Mouse (Mus musculus): ENCODE results near the gene Mitd1. TPM values are rescaled to one million over a fixed set of nuclear protein-coding genes. Genes with fewer than 3 reads are reported as not detected.

Gene Mitd1
- polyA plus RNA-seq, 2 experiments from 2014 or later = 95.3 to 98.6 TPM

GRCm38 (mm10) chr1:37867684-37868322, 22.4 kb downstream of the Mitd1 start:
- no peak for ATAC-seq

- ATAC-seq = no peak
Measured at GRCm38 (mm10) chr1:37867056-37867455, 23.2 kb downstream of the Mitd1 start.

GRCm38 (mm10) chr1:37866286-37866685, 23.9 kb downstream of the Mitd1 start, which contains the start of gene Tsga10:
Gene Tsga10, minus strand, starts transcription at chr1:37866429.
- ATAC-seq = no peak

- no peak for ATAC-seq
Measured at GRCm38 (mm10) chr1:37865401-37866215, 24.6 kb downstream of the Mitd1 start.

- ATAC-seq = peak; percentile 91
Measured at GRCm38 (mm10) chr1:37864511-37865400, 25.5 kb downstream of the Mitd1 start.

DNA sequence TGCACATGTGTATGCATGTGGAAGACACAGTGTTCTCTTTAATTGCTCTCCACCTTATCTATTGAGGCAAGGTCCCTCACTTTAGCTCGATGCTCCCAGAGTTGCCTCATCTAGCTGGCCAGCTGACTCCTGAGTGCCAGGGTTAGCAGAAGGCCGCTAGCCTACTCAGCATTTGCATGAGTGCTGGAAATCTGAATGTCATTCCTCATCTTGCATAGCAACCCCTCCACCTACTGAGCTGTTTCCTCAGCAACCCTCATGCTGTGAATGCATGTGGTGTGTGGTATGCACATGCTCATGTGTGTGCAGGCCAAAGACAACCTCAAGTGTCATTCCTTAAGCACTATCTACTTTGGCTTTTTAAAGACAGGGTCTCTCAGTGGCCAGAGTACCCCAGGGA, 39.5 kb downstream of the Mitd1 start:
- ATAC-seq = no peak

- ATAC-seq = no peak
Measured at GRCm38 (mm10) chr1:37846878-37847277, 43.3 kb downstream of the Mitd1 start.

DNA sequence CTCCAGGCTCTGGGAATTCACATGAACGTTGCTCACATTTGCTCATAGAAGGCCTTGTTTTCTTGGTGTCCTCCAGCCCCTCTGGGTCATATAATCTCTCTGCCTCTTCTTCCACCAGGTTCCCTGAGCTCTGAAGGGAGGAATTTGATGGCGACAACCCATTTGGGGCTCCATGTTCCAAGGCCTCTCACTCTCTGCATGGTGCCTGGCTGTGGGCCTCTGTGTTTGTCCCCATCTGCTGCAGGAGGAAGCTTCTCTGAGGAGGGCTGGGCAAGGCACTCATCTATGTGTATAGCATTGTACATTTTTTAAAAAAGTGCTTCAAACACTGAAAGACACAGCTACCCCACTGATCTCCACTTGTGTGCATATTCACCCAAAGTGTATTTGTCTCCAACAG, 58.5 kb downstream of the Mitd1 start:
- ATAC-seq = no peak

Other genes starting within 250 kb of the Mitd1 start
- under 1 TPM; 0.55 to 0.78 TPM for gene 2010300C02Rik, start 170.3 kb downstream of the Mitd1 start, polyA plus RNA-seq (2017; shearing (Covaris generic))
- 1 to 10 TPM in 1 of 2 experiments, under 1 TPM in 1; 0.99 to 1.5 TPM for gene Tsga10, start 24.0 kb downstream of the Mitd1 start, polyA plus RNA-seq (2017; shearing (Covaris generic))
- 1 to 10 TPM; 5.6 to 9.3 TPM for gene Lipt1, start 18.7 kb downstream of the Mitd1 start, polyA plus RNA-seq (2017; shearing (Covaris generic))
- 100 to 1,000 TPM; 236 to 269 TPM for gene Mrpl30, start 66 bp upstream of the Mitd1 start, polyA plus RNA-seq (2017; shearing (Covaris generic))
- gene Lyg2, start 26.1 kb upstream of the Mitd1 start, polyA plus RNA-seq (2017; shearing (Covaris generic)) = not detected
- gene Lyg1, start 67.3 kb upstream of the Mitd1 start, polyA plus RNA-seq (2017; shearing (Covaris generic)) = not detected
- gene Txndc9, start 107.5 kb upstream of the Mitd1 start, polyA plus RNA-seq (2017; shearing (Covaris generic)) = 100 to 1,000 TPM; 136 to 159 TPM
- 10 to 100 TPM; 30.0 to 31.4 TPM for gene Eif5b, start 107.6 kb upstream of the Mitd1 start, polyA plus RNA-seq (2017; shearing (Covaris generic))
- 10 to 100 TPM in 1 of 2 experiments, 1 to 10 TPM in 1; 8.1 to 11.8 TPM for gene Rev1, start 239.4 kb upstream of the Mitd1 start, polyA plus RNA-seq (2017; shearing (Covaris generic))

All from activated CD4-positive, CD25-positive, alpha-beta regulatory T cell, adult 4 months (primary cell).